Comparison of ENCODE assay signal across 29 mouse cellular contexts in the genomic region with DNA sequence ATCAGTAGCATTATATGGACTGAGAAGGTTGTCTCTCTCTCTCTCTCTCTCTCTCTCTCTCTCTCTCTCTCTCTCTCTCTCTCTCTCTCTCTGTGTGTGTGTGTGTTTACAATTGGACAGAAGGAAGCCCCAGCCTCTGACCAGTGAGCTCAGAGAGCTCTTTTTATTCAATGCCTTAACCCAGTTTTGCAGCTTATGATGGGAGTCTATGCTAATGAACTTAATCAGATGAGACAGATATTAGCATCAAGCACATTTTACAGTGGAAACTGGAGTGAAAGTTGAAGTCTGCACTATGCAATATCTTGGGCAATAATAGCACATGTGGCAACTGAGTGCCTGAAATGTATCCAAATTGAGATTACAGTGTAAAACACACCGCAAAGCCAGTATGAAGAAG. TPM values are rescaled to one million over a fixed set of nuclear protein-coding genes. Genes with fewer than 3 reads are reported as not detected.
DNase-seq lines count a peak whose midpoint lies in the region; ATAC-seq and TF ChIP-seq lines count a peak whose summit lies in the region.
"Had no signal": no experiment of that assay in that cellular context is flagged by ENCODE, and none has a peak within 500 bp of the region (broad histone marks: within the 10 kb centered on the region; RNA-seq: fewer than 3 reads in every experiment).

No protein-coding gene starts in this region.

- H3K27me3 ChIP-seq in lung, postnatal 0 days (replicated peaks; ENCODE audit: insufficient read depth, low read length) = no peaks in the 10 kb centered on the region
- H3K27me3 ChIP-seq: embryonic facial prominence, embryonic 13.5 days; forebrain, embryonic 13.5 days; heart, embryonic 12.5 days; heart, embryonic 15.5 days had no signal

- no peak overlapping the region for H3K4me2 ChIP-seq in lung, postnatal 0 days (replicated peaks; ENCODE audit: low read depth, low read length)
- H3K4me2 ChIP-seq: embryonic facial prominence, embryonic 13.5 days; forebrain, embryonic 13.5 days; heart, embryonic 12.5 days; heart, embryonic 15.5 days; hindbrain, embryonic 14.5 days had no signal

- peak; percentile 11 for DNase-seq in lung, postnatal 0 days (ENCODE audit: low spot score)
- no peak for DNase-seq in lung, postnatal 25 days (ENCODE audit: low spot score)
- DNase-seq in fat pad, adult 2 months (ENCODE audit: extremely low read depth, low read depth, low spot score) = peak; percentile 36
- DNase-seq in retina, postnatal 1 day = peak; percentile 83
- DNase-seq in right cerebral cortex, postnatal 10 days (ENCODE audit: low spot score in 2 of 2) = no peak
- no peak for DNase-seq in kidney, postnatal 25 days
- DNase-seq: adrenal gland, adult 8-10 months; cerebellum, adult 11-12 months; cerebellum, adult 8-10 months; cerebellum, postnatal 10 days; cerebellum, postnatal 36 days; embryo, embryonic 11 days; gastrocnemius, postnatal 10 days; gastrocnemius, postnatal 36 days; heart, adult 18-20 months; heart, postnatal 14 days; heart, postnatal 4 days had no signal

- WGBS in lung, postnatal 0 days = 97% methylated on average over 1 of the region's 1 CpGs

- no peak overlapping the region for H3K4me3 ChIP-seq in lung, postnatal 0 days (ENCODE audit: low read depth, low read length)
- H3K4me3 ChIP-seq: embryonic facial prominence, embryonic 10.5 days; embryonic facial prominence, embryonic 13.5 days; erythroblast, embryonic 14.5 days; forebrain, embryonic 10.5 days; forebrain, embryonic 13.5 days; heart, embryonic 12.5 days; heart, embryonic 15.5 days had no signal

- no peaks in the 10 kb centered on the region for H3K9me3 ChIP-seq in lung, postnatal 0 days (ENCODE audit: low read length)
- H3K9me3 ChIP-seq: embryonic facial prominence, embryonic 10.5 days; embryonic facial prominence, embryonic 13.5 days; forebrain, embryonic 10.5 days; forebrain, embryonic 13.5 days; heart, embryonic 12.5 days; heart, embryonic 15.5 days had no signal

- no peak overlapping the region for H3K27ac ChIP-seq in lung, postnatal 0 days (ENCODE audit: low read length)
- H3K27ac ChIP-seq: embryonic facial prominence, embryonic 10.5 days; embryonic facial prominence, embryonic 13.5 days; forebrain, embryonic 10.5 days; forebrain, embryonic 13.5 days; heart, embryonic 15.5 days; hindbrain, embryonic 14.5 days; hindbrain, postnatal 0 days had no signal

- TF ChIP-seq CTCF in lung, postnatal 0 days (IDR thresholded peaks at IDR 0.05) = no peak

- no peak overlapping the region for H3K9ac ChIP-seq in lung, postnatal 0 days (replicated peaks; ENCODE audit: low read depth)
- H3K9ac ChIP-seq: embryonic facial prominence, embryonic 13.5 days; forebrain, embryonic 13.5 days; heart, embryonic 12.5 days; heart, embryonic 15.5 days; hindbrain, embryonic 14.5 days had no signal

- H3K36me3 ChIP-seq in lung, postnatal 0 days (ENCODE audit: insufficient read depth, low read length) = no peaks in the 10 kb centered on the region
- H3K36me3 ChIP-seq: embryonic facial prominence, embryonic 10.5 days; embryonic facial prominence, embryonic 13.5 days; forebrain, embryonic 10.5 days; heart, embryonic 12.5 days; heart, embryonic 15.5 days had no signal

- no peak for ATAC-seq in lung, postnatal 0 days
- ATAC-seq: CD4-positive, CD25-positive, alpha-beta regulatory T cell, adult 4 months; forebrain, embryonic 13.5 days; forebrain, embryonic 16.5 days; hindbrain, postnatal 0 days; inflammation-experienced regulatory T-cells, adult 6 months had no signal

- H3K4me1 ChIP-seq in lung, postnatal 0 days (ENCODE audit: insufficient read depth, low read depth, low read length) = no peaks in the 10 kb centered on the region
- H3K4me1 ChIP-seq: embryonic facial prominence, embryonic 10.5 days; embryonic facial prominence, embryonic 13.5 days; heart, embryonic 12.5 days had no signal

- TF ChIP-seq EP300 in lung, postnatal 0 days (IDR thresholded peaks at IDR 0.05) = no peak

RNA-seq across cellular contexts. Expression of a gene that starts 16.1 kb away (rescaled TPM):
- 3.9 and 4.4 TPM in 2 replicates for polyA plus RNA-seq in lung, postnatal 0 days (2015; fragmentation: Nextera tagmentation; extraction: Ambion mirVana)

RNA-seq across cellular contexts. Expression of a gene that starts 37.9 kb away (rescaled TPM):
- 20.5 and 23.1 TPM in 2 replicates for polyA plus RNA-seq in lung, postnatal 0 days (2015; fragmentation: Nextera tagmentation; extraction: Ambion mirVana)

RNA-seq across cellular contexts. Expression of a gene that starts 38.0 kb away (rescaled TPM):
- polyA plus RNA-seq in lung, postnatal 0 days (2015; fragmentation: Nextera tagmentation; extraction: Ambion mirVana) = 1.0 and 1.1 TPM in 2 replicates

Comparison
In these comparisons a context has a peak if more than half of its experiments do, and no peak if none do; other contexts are left out.
1. DNase-seq: peak in lung, postnatal 0 days (single experiment), fat pad, adult 2 months (single experiment) and retina, postnatal 1 day (single experiment); none in lung, postnatal 25 days (single experiment), right cerebral cortex, postnatal 10 days (0 of 2) and kidney, postnatal 25 days (0 of 2).